Mouse (Mus musculus): ENCODE data around the gene Klhl10. TPM values are rescaled to one million over a fixed set of nuclear protein-coding genes. Genes with fewer than 3 reads are reported as not detected.

The Klhl10 gene
- polyA plus RNA-seq (2015; fragmentation: Nextera tagmentation; extraction: Ambion mirVana): 0.75 and 1.2 TPM in 2 replicates

- peaks cover 5% of the 10 kb centered on the region for H3K4me1 ChIP-seq (ENCODE audit: control insufficient read depth, insufficient read depth, low read depth, low read length)
- no peaks in the 10 kb centered on the region for H3K27me3 ChIP-seq (replicated peaks; ENCODE audit: control insufficient read depth, insufficient read depth, low read length)
- WGBS: 79% methylated on average over 8 of the region's 8 CpGs
- peak within 1 kb of the TSS; percentile 94 for H3K9ac ChIP-seq (ENCODE audit: low read depth, low read length)
- H3K4me2 ChIP-seq (ENCODE audit: low read length): peak within 1 kb of the TSS; percentile 81
- ATAC-seq: no peak
- H3K27ac ChIP-seq (ENCODE audit: low read depth, low read length): peak within 1 kb of the TSS; percentile 78
- H3K9me3 ChIP-seq (ENCODE audit: control insufficient read depth, low read length): no peaks in the 10 kb centered on the region
- H3K4me3 ChIP-seq (ENCODE audit: low read length): peak within 1 kb of the TSS; percentile 80
- H3K36me3 ChIP-seq (ENCODE audit: control insufficient read depth, insufficient read depth, low read length): 0 out of 2 replicates have a peak, but pooled peaks cover under 1% of the 10 kb centered on the region
Measured at GRCm38 (mm10) chr11:100441797-100442196, at the start of gene Klhl10, which contains the start of gene Nt5c3b. Klhl10 (plus strand) TSS chr11:100441917. Nt5c3b (minus strand) TSS chr11:100441808.

- no peak overlapping the region for H3K4me2 ChIP-seq (ENCODE audit: low read length)
- H3K27me3 ChIP-seq (replicated peaks; ENCODE audit: control insufficient read depth, insufficient read depth, low read length): no peaks in the 10 kb centered on the region
- no peak overlapping the region for H3K4me3 ChIP-seq (ENCODE audit: low read length)
- ATAC-seq: no peak
- no peak overlapping the region for H3K27ac ChIP-seq (ENCODE audit: low read depth, low read length)
- WGBS: 88% methylated on average over 5 of the region's 5 CpGs
- H3K36me3 ChIP-seq (ENCODE audit: control insufficient read depth, insufficient read depth, low read length): no peaks in the 10 kb centered on the region
- H3K9ac ChIP-seq (ENCODE audit: low read depth, low read length): no peak overlapping the region
- H3K4me1 ChIP-seq (ENCODE audit: control insufficient read depth, insufficient read depth, low read depth, low read length): peaks cover 33% of the 10 kb centered on the region
- no peaks in the 10 kb centered on the region for H3K9me3 ChIP-seq (ENCODE audit: control insufficient read depth, low read length)
Measured at GRCm38 (mm10) chr11:100392958-100393357, 48.8 kb upstream of the Klhl10 start.

- H3K9ac ChIP-seq (ENCODE audit: low read depth, low read length): no peak overlapping the region
- no peaks in the 10 kb centered on the region for H3K9me3 ChIP-seq (ENCODE audit: control insufficient read depth, low read length)
- no peaks in the 10 kb centered on the region for H3K36me3 ChIP-seq (ENCODE audit: control insufficient read depth, insufficient read depth, low read length)
- no peak overlapping the region for H3K4me3 ChIP-seq (ENCODE audit: low read length)
- 80% methylated on average over 7 of the region's 7 CpGs for WGBS
- peaks cover 33% of the 10 kb centered on the region for H3K4me1 ChIP-seq (ENCODE audit: control insufficient read depth, insufficient read depth, low read depth, low read length)
- no peak for ATAC-seq
- no peaks in the 10 kb centered on the region for H3K27me3 ChIP-seq (replicated peaks; ENCODE audit: control insufficient read depth, insufficient read depth, low read length)
- H3K27ac ChIP-seq (ENCODE audit: low read depth, low read length): no peak overlapping the region
- H3K4me2 ChIP-seq (ENCODE audit: low read length): no peak overlapping the region
Measured at GRCm38 (mm10) chr11:100393733-100394132, 48.0 kb upstream of the Klhl10 start.

GRCm38 (mm10) chr11:100394353-100395074 lies 47.2 kb upstream of the Klhl10 start:
- no peaks in the 10 kb centered on the region for H3K9me3 ChIP-seq (ENCODE audit: control insufficient read depth, low read length)
- no peak overlapping the region for H3K4me3 ChIP-seq (ENCODE audit: low read length)
- H3K4me1 ChIP-seq (ENCODE audit: control insufficient read depth, insufficient read depth, low read depth, low read length): peaks cover 33% of the 10 kb centered on the region
- no peaks in the 10 kb centered on the region for H3K36me3 ChIP-seq (ENCODE audit: control insufficient read depth, insufficient read depth, low read length)
- H3K4me2 ChIP-seq (ENCODE audit: low read length): no peak overlapping the region; the same call in 1 of the 2 replicates
- 69% methylated on average over 5 of the region's 5 CpGs for WGBS
- H3K27ac ChIP-seq (ENCODE audit: low read depth, low read length): no peak overlapping the region
- ATAC-seq: no peak
- H3K9ac ChIP-seq (ENCODE audit: low read depth, low read length): peak overlapping the region; percentile 19; the same call in 1 of the 2 replicates
- no peaks in the 10 kb centered on the region for H3K27me3 ChIP-seq (replicated peaks; ENCODE audit: control insufficient read depth, insufficient read depth, low read length)

- no peaks in the 10 kb centered on the region for H3K27me3 ChIP-seq (replicated peaks; ENCODE audit: control insufficient read depth, insufficient read depth, low read length)
- peak overlapping the region; percentile 82 for H3K4me2 ChIP-seq (ENCODE audit: low read length)
- 0 out of 2 replicates have a peak overlapping the region, but pooled peaks have one; percentile 3 for H3K4me3 ChIP-seq (ENCODE audit: low read length)
- no peak for ATAC-seq
- 41% methylated on average over 11 of the region's 11 CpGs for WGBS
- no peaks in the 10 kb centered on the region for H3K9me3 ChIP-seq (ENCODE audit: control insufficient read depth, low read length)
- H3K4me1 ChIP-seq (ENCODE audit: control insufficient read depth, insufficient read depth, low read depth, low read length): peaks cover 28% of the 10 kb centered on the region
- no peak overlapping the region for H3K27ac ChIP-seq (ENCODE audit: low read depth, low read length)
- peak overlapping the region; percentile 19 for H3K9ac ChIP-seq (ENCODE audit: low read depth, low read length)
- H3K36me3 ChIP-seq (ENCODE audit: control insufficient read depth, insufficient read depth, low read length): no peaks in the 10 kb centered on the region
Measured at GRCm38 (mm10) chr11:100395200-100395599, 46.5 kb upstream of the Klhl10 start.

- no peaks in the 10 kb centered on the region for H3K9me3 ChIP-seq (ENCODE audit: control insufficient read depth, low read length)
- ATAC-seq: no peak
- H3K36me3 ChIP-seq (ENCODE audit: control insufficient read depth, insufficient read depth, low read length): no peaks in the 10 kb centered on the region
- peak overlapping the region; percentile 81 for H3K9ac ChIP-seq (ENCODE audit: low read depth, low read length)
- H3K27me3 ChIP-seq (replicated peaks; ENCODE audit: control insufficient read depth, insufficient read depth, low read length): no peaks in the 10 kb centered on the region
- H3K27ac ChIP-seq (ENCODE audit: low read depth, low read length): peak overlapping the region; percentile 44; the same call in 1 of the 2 replicates
- peak overlapping the region; percentile 77 for H3K4me3 ChIP-seq (ENCODE audit: low read length)
- peak overlapping the region; percentile 82 for H3K4me2 ChIP-seq (ENCODE audit: low read length)
- WGBS: 28% methylated on average over 17 of the region's 17 CpGs
- peaks cover 25% of the 10 kb centered on the region for H3K4me1 ChIP-seq (ENCODE audit: control insufficient read depth, insufficient read depth, low read depth, low read length)
Measured at GRCm38 (mm10) chr11:100395861-100396631, 45.7 kb upstream of the Klhl10 start.

- H3K4me2 ChIP-seq (ENCODE audit: low read length): peak overlapping the region; percentile 82
- peaks cover 23% of the 10 kb centered on the region for H3K4me1 ChIP-seq (ENCODE audit: control insufficient read depth, insufficient read depth, low read depth, low read length)
- peak overlapping the region; percentile 78 for H3K27ac ChIP-seq (ENCODE audit: low read depth, low read length)
- H3K36me3 ChIP-seq (ENCODE audit: control insufficient read depth, insufficient read depth, low read length): no peaks in the 10 kb centered on the region
- H3K9ac ChIP-seq (ENCODE audit: low read depth, low read length): peak overlapping the region; percentile 81
- ATAC-seq: 0 out of 2 replicates have a peak, but pooled peaks have one; percentile 6
- H3K4me3 ChIP-seq (ENCODE audit: low read length): peak overlapping the region; percentile 77
- no peaks in the 10 kb centered on the region for H3K27me3 ChIP-seq (replicated peaks; ENCODE audit: control insufficient read depth, insufficient read depth, low read length)
- WGBS: 1% methylated on average over 42 of the region's 42 CpGs
- H3K9me3 ChIP-seq (ENCODE audit: control insufficient read depth, low read length): no peaks in the 10 kb centered on the region
Measured at GRCm38 (mm10) chr11:100396886-100397599, 44.7 kb upstream of the Klhl10 start.

GRCm38 (mm10) chr11:100397600-100398389 lies 43.9 kb upstream of the Klhl10 start, which contains the start of gene Jup:
Jup (minus strand) TSS chr11:100397763.
- Histone ChIP-seq H3K9me3 (ENCODE audit: control insufficient read depth, low read length) (no peaks in the 10 kb centered on the region), H3K27ac (ENCODE audit: low read depth, low read length) (peak within 1 kb of the TSS; percentile 78)

More at GRCm38 (mm10) chr11:100397600-100398389, 43.9 kb upstream of the Klhl10 start, which contains the start of gene Jup:
- Histone ChIP-seq H3K4me2 (ENCODE audit: low read length) (peak within 1 kb of the TSS; percentile 82), H3K36me3 (ENCODE audit: control insufficient read depth, insufficient read depth, low read length) (no peaks in the 10 kb centered on the region), H3K27me3 (replicated peaks; ENCODE audit: control insufficient read depth, insufficient read depth, low read length) (no peaks in the 10 kb centered on the region), H3K4me3 (ENCODE audit: low read length) (peak within 1 kb of the TSS; percentile 77), H3K4me1 (ENCODE audit: control insufficient read depth, insufficient read depth, low read depth, low read length) (peaks cover 23% of the 10 kb centered on the region), H3K9ac (ENCODE audit: low read depth, low read length) (peak within 1 kb of the TSS; percentile 81)
- 1% methylated on average over 35 of the region's 37 CpGs for WGBS
- peak; percentile 99 for ATAC-seq
